Comparison of ENCODE assay signal across 9 mouse cellular contexts in genomic region chr7:80400571-80400970, GRCm38 (mm10). TPM values are rescaled to one million over a fixed set of nuclear protein-coding genes. Genes with fewer than 3 reads are reported as not detected.
DNase-seq lines count a peak whose midpoint lies in the region; ATAC-seq lines count a peak whose summit lies in the region.
"Had no signal": no experiment of that assay in that cellular context is flagged by ENCODE, and none has a peak within 500 bp of the region (broad histone marks: within the 10 kb centered on the region; RNA-seq: fewer than 3 reads in every experiment).

No protein-coding gene starts in this region.

- H3K4me3 ChIP-seq in heart, embryonic 14.5 days (ENCODE audit: control insufficient read depth in 1 of 2, insufficient read depth in 1 of 2, low read depth in 1 of 2, low read length in 2 of 2): peak overlapping the region; percentile 83; a peak in 2 of 4 replicates
- peak overlapping the region; percentile 93; the same call in 1 of the 2 replicates for H3K4me3 ChIP-seq in embryonic facial prominence, embryonic 12.5 days
- peak overlapping the region; percentile 77; the same call in 1 of the 2 replicates for H3K4me3 ChIP-seq in midbrain, embryonic 13.5 days (replicated peaks)

- no peak for DNase-seq in heart, adult 8-10 months (ENCODE audit: low spot score)
- peak; percentile 74 to 77 for DNase-seq in kidney, adult 8-10 months
- no peak for DNase-seq in layer of hippocampus, adult 9-10 months (ENCODE audit: low spot score)
- DNase-seq in spleen, postnatal 36 days (ENCODE audit: low spot score in 2 of 2): no peak
- no peak for DNase-seq in cerebellum, adult 18-20 months
- DNase-seq: right cerebral cortex, postnatal 14 days had no signal

- peak overlapping the region in 1 of 2 experiments; percentile 37; a peak in 1 of 4 replicates for H3K27ac ChIP-seq in heart, embryonic 14.5 days (replicated peaks in 1 of 2; ENCODE audit: control insufficient read depth in 1 of 2, insufficient read depth in 1 of 2, low read depth in 2 of 2, low read length in 2 of 2)
- H3K27ac ChIP-seq in embryonic facial prominence, embryonic 12.5 days: no peak overlapping the region; the same call in 1 of the 2 replicates
- no peak overlapping the region for H3K27ac ChIP-seq in midbrain, embryonic 13.5 days

- no peak for ATAC-seq in heart, embryonic 14.5 days (ENCODE audit: insufficient number of reproducible peaks, insufficient read depth, low FRiP score, low read depth)
- ATAC-seq in embryonic facial prominence, embryonic 12.5 days (ENCODE audit: insufficient number of reproducible peaks, insufficient read depth, low FRiP score, low TSS enrichment): no peak
- no peak for ATAC-seq in midbrain, embryonic 13.5 days

- 49% methylated on average over 6 of the region's 6 CpGs for WGBS in heart, embryonic 14.5 days
- WGBS in embryonic facial prominence, embryonic 12.5 days: 70% methylated on average over 6 of the region's 6 CpGs
- 79% methylated on average over 6 of the region's 6 CpGs for WGBS in midbrain, embryonic 13.5 days

- peaks cover 30% of the 10 kb centered on the region for H3K36me3 ChIP-seq in heart, embryonic 14.5 days (ENCODE audit: control insufficient read depth, insufficient read depth, low read length)
- peaks cover 23% of the 10 kb centered on the region for H3K36me3 ChIP-seq in embryonic facial prominence, embryonic 12.5 days
- peaks cover 21% of the 10 kb centered on the region for H3K36me3 ChIP-seq in midbrain, embryonic 13.5 days

- H3K4me1 ChIP-seq in heart, embryonic 14.5 days (ENCODE audit: control insufficient read depth in 2 of 2, insufficient read depth in 2 of 2, low read length in 2 of 2): peaks cover 21 to 51% of the 10 kb centered on the region in 2 experiments
- H3K4me1 ChIP-seq in embryonic facial prominence, embryonic 12.5 days: peaks cover 25% of the 10 kb centered on the region
- H3K4me1 ChIP-seq in midbrain, embryonic 13.5 days (replicated peaks): peaks cover 36% of the 10 kb centered on the region

- H3K4me2 ChIP-seq in heart, embryonic 14.5 days (ENCODE audit: low read length): peak overlapping the region; percentile 72
- H3K4me2 ChIP-seq in embryonic facial prominence, embryonic 12.5 days (replicated peaks): peak overlapping the region; percentile 95
- peak overlapping the region; percentile 92 for H3K4me2 ChIP-seq in midbrain, embryonic 13.5 days (replicated peaks)

- H3K9me3 ChIP-seq in heart, embryonic 14.5 days (ENCODE audit: control insufficient read depth, low read length): no peaks in the 10 kb centered on the region
- no peaks in the 10 kb centered on the region for H3K9me3 ChIP-seq in embryonic facial prominence, embryonic 12.5 days
- H3K9me3 ChIP-seq in midbrain, embryonic 13.5 days: no peaks in the 10 kb centered on the region

- H3K27me3 ChIP-seq in heart, embryonic 14.5 days (ENCODE audit: control insufficient read depth, insufficient read depth, low read length): no peaks in the 10 kb centered on the region
- H3K27me3 ChIP-seq in embryonic facial prominence, embryonic 12.5 days: peaks cover 5% of the 10 kb centered on the region; the same call in 1 of the 2 replicates
- peaks cover 22% of the 10 kb centered on the region for H3K27me3 ChIP-seq in midbrain, embryonic 13.5 days

- peak overlapping the region; percentile 98 for H3K9ac ChIP-seq in heart, embryonic 14.5 days (ENCODE audit: low read length)
- H3K9ac ChIP-seq in embryonic facial prominence, embryonic 12.5 days: no peak overlapping the region
- H3K9ac ChIP-seq in midbrain, embryonic 13.5 days (replicated peaks): no peak overlapping the region

RNA-seq across cellular contexts. Expression of gene Furin, which starts 4.7 kb away (rescaled TPM):
- polyA plus RNA-seq in heart, embryonic 14.5 days (2014; fragmentation: Nextera tagmentation; extraction: Ambion mirVana): 17.9 and 25.2 TPM in 2 replicates
- total RNA-seq in heart, adult 8-10 months (2022): 100 to 1,000 TPM in 2 of 4 experiments, 10 to 100 TPM in 2; 91.9 to 122 (median 99.2) TPM
- 9.7 and 10.7 TPM in 2 replicates for polyA plus RNA-seq in embryonic facial prominence, embryonic 12.5 days (2016; fragmentation: Nextera tagmentation; extraction: Ambion mirVana)
- 3.2 and 3.6 TPM in 2 replicates for polyA plus RNA-seq in midbrain, embryonic 13.5 days (2015; fragmentation: Nextera tagmentation; extraction: Ambion mirVana)

RNA-seq across cellular contexts. Expression of gene Fes, which starts 12.8 kb away (rescaled TPM):
- 12.3 and 13.5 TPM in 2 replicates for polyA plus RNA-seq in heart, embryonic 14.5 days (2014; fragmentation: Nextera tagmentation; extraction: Ambion mirVana)
- 10 to 100 TPM in 2 of 4 experiments, 1 to 10 TPM in 2; 6.4 to 13.5 (median 9.1) TPM for total RNA-seq in heart, adult 8-10 months (2022)
- polyA plus RNA-seq in embryonic facial prominence, embryonic 12.5 days (2016; fragmentation: Nextera tagmentation; extraction: Ambion mirVana): 11.0 and 12.2 TPM in 2 replicates
- polyA plus RNA-seq in midbrain, embryonic 13.5 days (2015; fragmentation: Nextera tagmentation; extraction: Ambion mirVana): 3.0 and 5.0 TPM in 2 replicates

RNA-seq across cellular contexts. Expression of gene Man2a2, which starts 29.4 kb away (rescaled TPM):
- 15.9 and 19.5 TPM in 2 replicates for polyA plus RNA-seq in heart, embryonic 14.5 days (2014; fragmentation: Nextera tagmentation; extraction: Ambion mirVana)
- total RNA-seq in heart, adult 8-10 months (2022): 10 to 100 TPM; 61.2 to 66.5 (median 62.8) TPM
- polyA plus RNA-seq in embryonic facial prominence, embryonic 12.5 days (2016; fragmentation: Nextera tagmentation; extraction: Ambion mirVana): 31.0 and 31.6 TPM in 2 replicates
- polyA plus RNA-seq in midbrain, embryonic 13.5 days (2015; fragmentation: Nextera tagmentation; extraction: Ambion mirVana): 19.4 and 21.3 TPM in 2 replicates

RNA-seq across cellular contexts. Expression of gene Hddc3, which starts 57.7 kb away (rescaled TPM):
- polyA plus RNA-seq in heart, embryonic 14.5 days (2014; fragmentation: Nextera tagmentation; extraction: Ambion mirVana): 18.2 and 23.1 TPM in 2 replicates
- total RNA-seq in heart, adult 8-10 months (2022): 10 to 100 TPM; 33.3 to 40.0 (median 35.9) TPM
- polyA plus RNA-seq in embryonic facial prominence, embryonic 12.5 days (2016; fragmentation: Nextera tagmentation; extraction: Ambion mirVana): 23.2 and 27.4 TPM in 2 replicates
- polyA plus RNA-seq in midbrain, embryonic 13.5 days (2015; fragmentation: Nextera tagmentation; extraction: Ambion mirVana): 22.6 and 26.4 TPM in 2 replicates

RNA-seq across cellular contexts. Expression of gene Unc45a, which starts 59.8 kb away (rescaled TPM):
- 11.2 and 12.0 TPM in 2 replicates for polyA plus RNA-seq in heart, embryonic 14.5 days (2014; fragmentation: Nextera tagmentation; extraction: Ambion mirVana)
- 10 to 100 TPM; 12.2 to 16.0 (median 15.2) TPM for total RNA-seq in heart, adult 8-10 months (2022)
- 60.3 and 61.0 TPM in 2 replicates for polyA plus RNA-seq in embryonic facial prominence, embryonic 12.5 days (2016; fragmentation: Nextera tagmentation; extraction: Ambion mirVana)
- polyA plus RNA-seq in midbrain, embryonic 13.5 days (2015; fragmentation: Nextera tagmentation; extraction: Ambion mirVana): 52.5 and 58.6 TPM in 2 replicates

Comparison
In these comparisons a context has a peak if more than half of its experiments do, and no peak if none do; other contexts are left out.
1. DNase-seq: peak in kidney, adult 8-10 months (2 of 2); none in heart, adult 8-10 months (single experiment), layer of hippocampus, adult 9-10 months (single experiment), spleen, postnatal 36 days (0 of 2) and cerebellum, adult 18-20 months (0 of 2).
2. Peak in every context shown above with its lines, with median percentiles within 50 percentile points of each other: H3K4me2 ChIP-seq and H3K4me3 ChIP-seq.